Mouse (Mus musculus) limb, embryonic 15.5 days (tissue): ENCODE measurements at regions not wholly inside any gene's neighbourhood (a gene's known extent, or its start where the extent isn't known, plus 50 kb on each side); places are given as distances from the start of the nearest gene placed in this dataset.

Source experiments
- ATAC-seq: fragments of 200-750 bp; cut with Nextera tagmentation; 2 replicates; pipeline ENCODE4 v1.8.0; 2017; ENCODE audit warnings: low read depth, moderate TSS enrichment; ENCODE audit not compliant: insufficient number of reproducible peaks, low FRiP score, low TSS enrichment
- H3K27ac ChIP-seq: fragments of 300-500 bp; sonication (generic); 2 replicates; pipeline ENCODE4 v1.5.1; 2015; ENCODE audit warnings: moderate library complexity, mild to moderate bottlenecking, inconsistent platforms
- H3K27me3 ChIP-seq: fragments of 300-500 bp; sonication (generic); 2 replicates; pipeline ENCODE4 v1.6.1; 2015; ENCODE audit warnings: inconsistent platforms
- H3K36me3 ChIP-seq: fragments of 300-500 bp; sonication (generic); 2 replicates; pipeline ENCODE4 v1.6.1; 2015; ENCODE audit warnings: inconsistent platforms
- H3K4me1 ChIP-seq: fragments of 300-500 bp; sonication (generic); 2 replicates; pipeline ENCODE4 v1.6.1; 2015; ENCODE audit warnings: inconsistent platforms
- H3K4me2 ChIP-seq: fragments of 300-500 bp; sonication (generic); 2 replicates; pipeline ENCODE4 v1.6.1; 2015; ENCODE audit warnings: mild to moderate bottlenecking, inconsistent platforms
- H3K4me3 ChIP-seq: fragments of 300-500 bp; sonication (generic); 2 replicates; pipeline ENCODE4 v1.5.1; 2015; ENCODE audit warnings: mild to moderate bottlenecking, inconsistent platforms
- H3K9ac ChIP-seq: fragments of 300-500 bp; sonication (generic); 2 replicates; pipeline ENCODE4 v1.6.1; 2015; ENCODE audit warnings: inconsistent platforms
- H3K9me3 ChIP-seq: fragments of 300-500 bp; sonication (generic); 2 replicates; pipeline ENCODE4 v1.6.1; 2016; ENCODE audit warnings: inconsistent platforms
- WGBS: fragments of 180-500 bp; shearing (Covaris S2); methylation state at CpG from one replicate; pipeline ENCODE4 v1.1.7; 2015; 5-methylcytosine and 5-hydroxymethylcytosine counted together

DNA sequence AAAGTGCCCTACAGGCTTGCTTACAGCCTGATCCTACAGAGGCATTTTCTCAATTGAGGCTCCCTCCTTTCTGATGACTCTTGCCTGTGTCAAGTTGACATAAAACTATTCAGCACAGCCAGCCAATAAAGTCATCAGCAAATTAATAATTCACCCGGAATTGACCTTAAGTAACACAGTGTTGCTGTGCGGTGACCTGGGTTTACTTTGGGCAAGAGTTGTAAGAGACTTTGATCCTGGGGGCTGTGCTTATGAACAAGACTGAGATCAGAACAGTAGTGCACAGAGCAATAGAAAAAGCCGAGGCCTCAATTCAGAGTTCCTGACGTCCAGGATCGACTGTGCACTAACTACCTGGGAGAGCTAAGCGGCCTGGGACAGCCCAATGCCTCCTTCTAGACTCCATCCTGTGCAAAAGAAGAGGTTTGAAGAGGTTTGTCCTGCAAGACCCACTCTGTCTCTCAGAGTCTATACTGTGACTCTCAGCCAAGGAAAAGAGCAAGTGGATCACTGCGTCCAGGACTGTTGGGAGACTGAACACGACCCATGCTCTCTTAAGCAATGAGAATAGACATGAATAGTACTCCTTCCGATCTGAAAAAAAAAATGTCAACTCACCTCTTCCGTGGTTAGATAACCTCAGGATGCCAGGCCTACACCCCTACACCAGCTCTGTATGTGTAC, 208.7 kb upstream of the Cadm1 start:
- H3K27me3 ChIP-seq, result no peaks in the 10 kb centered on the region
- no peak overlapping the region for H3K9ac ChIP-seq
- no peak overlapping the region for H3K27ac ChIP-seq
- WGBS, result 83% methylated on average over 10 of the region's 10 CpGs
- H3K36me3 ChIP-seq, result no peaks in the 10 kb centered on the region
- no peak overlapping the region for H3K4me2 ChIP-seq
- no peak for ATAC-seq
- no peak overlapping the region for H3K4me3 ChIP-seq
- H3K9me3 ChIP-seq, result no peaks in the 10 kb centered on the region
- H3K4me1 ChIP-seq, result peaks cover 13% of the 10 kb centered on the region

DNA sequence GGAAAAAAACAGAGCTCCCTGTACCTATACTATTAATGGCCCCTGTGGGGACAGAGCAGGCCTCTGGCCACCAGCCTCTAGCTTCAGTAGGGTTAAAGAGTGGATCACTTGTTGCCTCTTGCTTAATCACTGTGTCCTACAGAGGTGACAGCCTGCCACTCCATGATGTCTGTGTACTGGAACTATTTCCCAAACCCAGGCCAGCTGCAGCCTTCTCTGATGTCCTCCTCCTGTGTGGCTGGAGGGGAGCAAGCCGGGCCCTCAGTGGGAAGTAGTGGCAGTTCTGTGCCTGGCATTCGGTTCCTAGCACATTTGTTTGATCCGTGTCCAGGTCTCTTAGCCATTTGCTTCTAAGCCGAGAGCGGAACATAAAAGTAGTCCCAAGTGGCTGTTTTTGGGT, 207.7 kb upstream of the Cadm1 start:
- no peak for ATAC-seq
- Histone ChIP-seq H3K9ac (no peak overlapping the region), H3K4me1 (peaks cover 13% of the 10 kb centered on the region), H3K4me2 (no peak overlapping the region), H3K4me3 (no peak overlapping the region), H3K9me3 (no peaks in the 10 kb centered on the region), H3K36me3 (no peaks in the 10 kb centered on the region), H3K27me3 (no peaks in the 10 kb centered on the region), H3K27ac (no peak overlapping the region)
- 52% methylated on average over 5 of the region's 5 CpGs for WGBS

DNA sequence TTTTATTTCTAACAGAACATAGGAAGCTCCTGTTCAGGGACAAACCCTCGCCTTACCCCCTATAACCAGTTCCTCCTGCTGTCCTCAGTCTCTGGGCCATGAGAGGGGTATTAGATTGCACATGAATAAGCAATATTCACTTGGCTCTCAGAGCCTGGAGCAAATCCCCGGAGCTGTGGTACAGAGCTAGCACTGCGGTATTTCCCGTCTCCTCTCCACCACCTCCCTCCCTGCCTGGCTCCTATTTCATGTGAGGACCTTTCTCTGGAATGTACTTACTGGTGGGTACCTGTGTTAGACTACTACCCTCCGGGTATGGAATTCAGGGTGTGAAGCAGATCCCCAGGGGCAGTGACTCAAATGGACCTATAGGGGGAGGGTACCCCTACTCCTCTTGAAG, 206.9 kb upstream of the Cadm1 start:
- no peak for ATAC-seq

DNA sequence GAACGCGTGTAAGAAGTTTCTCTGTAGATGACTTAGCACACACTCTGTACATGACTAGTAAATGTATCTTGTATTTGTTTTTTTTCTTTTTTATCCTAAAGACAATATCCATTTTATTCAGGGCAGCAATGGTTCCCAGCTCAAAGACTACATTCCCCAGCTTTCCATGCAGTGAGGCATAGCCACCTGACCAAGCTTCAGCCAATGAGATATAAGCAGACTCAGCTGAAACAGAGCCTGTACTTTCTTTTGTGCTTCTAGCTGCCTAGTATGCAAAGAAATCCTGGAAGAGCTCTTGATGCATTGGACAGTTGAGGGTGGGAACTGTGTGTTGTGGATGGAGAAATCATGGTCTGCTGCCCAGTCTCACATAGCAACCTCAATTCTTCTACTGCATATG, 202.4 kb upstream of the Cadm1 start:
- WGBS, result 100% methylated on average over 2 of the region's 2 CpGs

More for the DNA sequence above, 206.9 kb upstream of the Cadm1 start:
- H3K27ac ChIP-seq, result no peak overlapping the region
- no peaks in the 10 kb centered on the region for H3K27me3 ChIP-seq
- no peak overlapping the region for H3K4me3 ChIP-seq
- peaks cover 13% of the 10 kb centered on the region for H3K4me1 ChIP-seq
- WGBS, result 27% methylated on average over 5 of the region's 5 CpGs
- H3K36me3 ChIP-seq, result no peaks in the 10 kb centered on the region
- H3K9me3 ChIP-seq, result no peaks in the 10 kb centered on the region
- no peak overlapping the region for H3K9ac ChIP-seq
- no peak overlapping the region for H3K4me2 ChIP-seq

DNA sequence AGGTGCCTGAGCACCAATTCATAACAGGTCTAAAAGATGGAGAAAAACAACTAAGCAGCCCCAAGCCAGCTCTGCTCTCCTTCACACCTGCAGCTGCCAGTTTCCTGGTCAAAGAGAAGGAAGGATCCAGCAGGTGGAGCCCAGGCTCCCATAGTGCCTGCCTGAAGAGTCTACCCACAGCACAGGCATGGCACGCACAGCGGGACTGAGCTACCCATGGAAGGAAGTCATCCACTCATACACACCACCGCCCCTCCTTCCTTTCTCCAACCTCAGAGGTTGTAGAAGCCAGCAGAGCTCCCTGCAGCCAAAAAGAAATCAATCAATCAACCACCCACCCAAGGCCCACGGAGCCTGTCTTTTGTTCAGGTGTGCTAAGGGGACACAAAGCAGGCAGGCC, 197.0 kb upstream of the Cadm1 start:
- 51% methylated on average over 4 of the region's 4 CpGs for WGBS
- H3K27ac ChIP-seq, result no peak overlapping the region
- H3K9ac ChIP-seq, result no peak overlapping the region
- no peak overlapping the region for H3K4me3 ChIP-seq
- no peak overlapping the region for H3K4me2 ChIP-seq
- no peaks in the 10 kb centered on the region for H3K27me3 ChIP-seq
- no peaks in the 10 kb centered on the region for H3K36me3 ChIP-seq
- no peak for ATAC-seq
- H3K9me3 ChIP-seq, result no peaks in the 10 kb centered on the region
- no peaks in the 10 kb centered on the region for H3K4me1 ChIP-seq

More for the DNA sequence above, 202.4 kb upstream of the Cadm1 start:
- H3K9ac ChIP-seq, result no peak overlapping the region
- H3K4me2 ChIP-seq, result no peak overlapping the region
- H3K27ac ChIP-seq, result no peak overlapping the region
- no peak overlapping the region for H3K4me3 ChIP-seq
- ATAC-seq, result no peak
- H3K27me3 ChIP-seq, result no peaks in the 10 kb centered on the region
- H3K9me3 ChIP-seq, result no peaks in the 10 kb centered on the region
- H3K36me3 ChIP-seq, result no peaks in the 10 kb centered on the region
- peaks cover 8% of the 10 kb centered on the region for H3K4me1 ChIP-seq

DNA sequence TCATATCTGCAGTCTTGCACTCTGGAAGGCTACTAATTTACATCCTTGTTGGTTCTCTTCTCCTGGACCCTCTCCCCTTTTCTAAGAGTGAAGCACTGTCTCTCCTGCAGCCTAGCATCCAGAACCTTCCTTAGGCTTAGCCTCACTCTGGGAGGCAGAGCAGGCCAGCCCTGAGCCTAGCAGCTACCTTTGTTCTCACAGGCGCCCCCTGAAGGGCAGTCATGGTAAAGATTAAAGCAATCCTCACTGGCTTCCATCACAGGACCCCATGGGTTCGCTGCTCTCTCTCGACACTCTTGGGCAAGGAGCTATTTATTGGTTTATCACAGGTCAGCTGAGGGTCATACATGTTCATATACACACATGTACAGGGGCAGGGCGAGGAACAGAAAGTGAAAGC, 191.8 kb upstream of the Cadm1 start:
- 60% methylated on average over 4 of the region's 4 CpGs for WGBS
- Histone ChIP-seq H3K9me3 (no peaks in the 10 kb centered on the region), H3K27ac (no peak overlapping the region), H3K9ac (no peak overlapping the region), H3K4me2 (no peak overlapping the region), H3K4me3 (no peak overlapping the region), H3K4me1 (no peaks in the 10 kb centered on the region), H3K36me3 (no peaks in the 10 kb centered on the region), H3K27me3 (no peaks in the 10 kb centered on the region)
- ATAC-seq, result no peak

DNA sequence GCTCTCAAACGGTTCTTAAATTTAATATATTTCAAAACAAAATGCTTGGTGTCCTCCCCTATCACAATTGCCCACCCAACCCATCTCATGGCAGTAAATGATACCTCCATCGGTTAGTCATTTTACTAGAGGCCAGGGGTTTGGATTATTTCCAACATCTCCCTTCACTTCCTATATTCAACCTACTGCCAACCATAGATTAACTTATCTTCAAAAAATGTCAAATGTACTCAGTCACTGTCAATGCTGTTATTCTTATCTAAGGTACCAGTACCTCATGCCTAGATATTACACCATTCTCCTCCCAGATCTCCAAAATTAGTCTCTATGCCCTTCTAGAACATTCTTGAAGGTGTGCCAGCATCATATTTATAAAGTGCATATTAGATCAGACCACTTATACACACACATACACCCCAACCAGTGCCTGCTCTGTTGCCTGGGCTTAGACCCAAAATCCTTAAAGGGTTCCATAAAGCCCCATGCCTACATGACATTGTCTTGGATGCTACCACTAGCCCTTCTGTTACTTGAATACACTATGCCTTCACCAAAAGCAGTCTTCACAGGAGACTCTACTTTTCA, 183.4 kb upstream of the Cadm1 start:
- WGBS, result 67% methylated on average over 2 of the region's 2 CpGs
- no peak overlapping the region for H3K9ac ChIP-seq
- H3K36me3 ChIP-seq, result no peaks in the 10 kb centered on the region
- H3K27me3 ChIP-seq, result no peaks in the 10 kb centered on the region
- no peak for ATAC-seq
- no peaks in the 10 kb centered on the region for H3K9me3 ChIP-seq
- no peak overlapping the region for H3K4me2 ChIP-seq
- H3K4me1 ChIP-seq, result no peaks in the 10 kb centered on the region
- H3K4me3 ChIP-seq, result no peak overlapping the region
- no peak overlapping the region for H3K27ac ChIP-seq

DNA sequence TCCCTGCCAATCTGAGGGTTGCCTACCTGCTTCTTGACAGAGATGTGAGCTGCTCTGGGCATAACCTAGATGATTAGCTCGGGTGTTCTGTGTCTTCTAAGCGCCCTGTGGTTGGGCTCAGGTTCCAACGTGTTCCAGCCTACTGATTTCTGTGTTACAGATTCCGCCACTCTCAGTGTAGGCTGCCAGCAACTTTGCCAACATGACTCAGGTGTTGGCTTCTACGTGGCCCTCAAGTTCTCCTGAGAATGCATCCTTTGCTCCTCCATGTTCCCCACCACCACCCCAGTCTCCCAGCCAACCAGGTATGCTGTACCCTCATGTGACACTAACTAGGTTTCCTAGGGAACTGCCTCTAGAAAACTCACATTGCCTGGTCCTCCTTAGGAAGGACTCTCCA, 179.7 kb upstream of the Cadm1 start:
- ATAC-seq, result no peak
- Histone ChIP-seq H3K9ac (no peak overlapping the region), H3K36me3 (no peaks in the 10 kb centered on the region), H3K9me3 (no peaks in the 10 kb centered on the region), H3K4me3 (no peak overlapping the region), H3K27ac (no peak overlapping the region), H3K27me3 (no peaks in the 10 kb centered on the region; the same call in 1 of the 2 replicates), H3K4me2 (no peak overlapping the region), H3K4me1 (peaks cover 8% of the 10 kb centered on the region)
- 68% methylated on average over 5 of the region's 5 CpGs for WGBS

DNA sequence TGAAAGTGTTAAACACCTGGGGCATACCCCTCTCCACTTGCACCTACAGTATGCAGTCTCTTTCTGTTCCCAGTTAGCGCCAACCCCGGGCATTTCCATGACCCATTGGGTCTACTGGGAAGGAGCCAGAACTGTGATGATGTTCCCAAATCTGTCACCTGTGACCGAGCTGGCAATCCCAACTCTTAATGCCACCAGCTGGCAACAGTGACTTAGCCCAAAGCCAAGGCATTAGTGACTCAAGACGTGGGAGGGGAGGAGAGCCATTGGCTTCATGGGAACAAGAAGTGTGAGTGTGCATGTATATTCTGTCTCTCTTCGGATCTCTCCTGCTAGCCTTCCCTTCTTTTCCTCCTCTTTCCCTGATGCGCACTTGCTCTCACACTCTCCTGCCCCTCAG, 178.9 kb upstream of the Cadm1 start:
- no peaks in the 10 kb centered on the region for H3K9me3 ChIP-seq
- H3K9ac ChIP-seq, result no peak overlapping the region
- H3K36me3 ChIP-seq, result no peaks in the 10 kb centered on the region
- ATAC-seq, result no peak
- H3K4me1 ChIP-seq, result peaks cover 8% of the 10 kb centered on the region
- no peak overlapping the region for H3K4me2 ChIP-seq
- WGBS, result 74% methylated on average over 6 of the region's 6 CpGs
- no peak overlapping the region for H3K4me3 ChIP-seq
- H3K27me3 ChIP-seq, result no peaks in the 10 kb centered on the region; the same call in 1 of the 2 replicates
- no peak overlapping the region for H3K27ac ChIP-seq

DNA sequence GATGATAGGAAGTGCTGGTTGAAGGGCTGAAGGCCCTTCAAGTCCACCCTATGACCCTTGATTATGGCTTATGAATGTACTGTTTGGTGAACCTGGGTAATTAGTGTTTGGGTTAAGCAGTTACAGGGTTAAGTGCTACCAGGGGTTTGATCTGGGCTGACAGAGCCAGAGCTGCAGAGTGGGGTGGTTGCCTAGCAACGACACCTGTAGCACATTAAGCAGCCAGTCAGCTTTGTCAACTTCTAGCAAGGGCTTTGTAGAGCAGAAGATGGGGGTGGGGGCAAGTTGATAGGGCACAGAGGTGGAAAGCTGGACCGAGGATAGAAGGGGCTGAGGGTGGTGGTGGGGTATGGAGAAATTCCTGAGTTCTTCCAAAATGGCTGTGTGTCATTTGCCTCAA, 177.0 kb upstream of the Cadm1 start:
- H3K27me3 ChIP-seq, result no peaks in the 10 kb centered on the region; the same call in 1 of the 2 replicates
- WGBS, result 2% methylated on average over 2 of the region's 2 CpGs
- no peak for ATAC-seq
- no peak overlapping the region for H3K27ac ChIP-seq
- no peak overlapping the region for H3K4me3 ChIP-seq
- no peaks in the 10 kb centered on the region for H3K36me3 ChIP-seq
- no peaks in the 10 kb centered on the region for H3K9me3 ChIP-seq
- peaks cover 13% of the 10 kb centered on the region for H3K4me1 ChIP-seq
- no peak overlapping the region for H3K9ac ChIP-seq
- H3K4me2 ChIP-seq, result no peak overlapping the region

DNA sequence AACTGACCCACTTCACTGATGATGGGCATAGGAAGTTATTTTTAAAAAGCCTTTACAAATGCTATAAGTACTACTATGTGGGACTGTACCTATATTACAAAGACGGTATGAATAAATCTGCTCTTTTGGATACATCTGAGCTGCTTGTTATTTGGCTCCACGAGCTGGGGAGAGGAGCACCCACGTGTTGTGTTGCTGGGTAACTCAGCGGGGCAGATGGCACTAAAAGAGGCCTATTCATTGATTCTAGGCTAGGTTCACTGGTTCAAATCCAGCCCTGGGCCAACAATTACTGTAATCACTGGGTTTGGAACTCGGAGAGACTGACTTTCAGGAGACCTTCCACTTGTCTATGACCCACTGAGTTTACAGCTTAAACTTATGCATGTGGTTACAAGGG, 176.0 kb upstream of the Cadm1 start:
- Histone ChIP-seq H3K4me1 (peaks cover 21% of the 10 kb centered on the region), H3K9me3 (no peaks in the 10 kb centered on the region), H3K36me3 (no peaks in the 10 kb centered on the region), H3K27ac (no peak overlapping the region), H3K27me3 (no peaks in the 10 kb centered on the region; the same call in 1 of the 2 replicates), H3K4me3 (no peak overlapping the region), H3K4me2 (no peak overlapping the region), H3K9ac (no peak overlapping the region)
- ATAC-seq, result no peak
- WGBS, result 68% methylated on average over 5 of the region's 5 CpGs

DNA sequence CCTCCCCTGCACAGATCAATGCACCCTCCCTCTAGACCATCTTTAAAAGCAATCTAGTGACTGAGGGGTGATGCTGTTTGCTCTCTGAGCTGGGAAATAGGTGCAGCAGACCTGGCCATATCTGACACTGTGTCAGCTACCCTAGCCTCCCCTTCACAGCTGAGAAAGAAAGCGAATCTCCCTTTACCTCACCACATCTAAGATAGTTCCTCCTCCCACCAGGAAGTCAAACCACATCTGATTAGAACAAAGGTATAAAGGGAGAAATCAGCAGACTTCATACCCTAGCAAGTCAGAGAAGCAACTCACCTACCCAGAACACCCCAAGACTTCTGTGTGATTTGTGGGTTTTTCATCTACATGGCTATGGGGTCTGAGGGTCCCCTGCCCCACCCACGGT, 175.6 kb upstream of the Cadm1 start:
- WGBS, result 84% methylated on average over 2 of the region's 2 CpGs
- Histone ChIP-seq H3K27ac (no peak overlapping the region), H3K9ac (no peak overlapping the region), H3K4me2 (no peak overlapping the region), H3K9me3 (no peaks in the 10 kb centered on the region), H3K27me3 (peaks cover 2% of the 10 kb centered on the region; the same call in 1 of the 2 replicates), H3K4me3 (no peak overlapping the region), H3K4me1 (peaks cover 21% of the 10 kb centered on the region), H3K36me3 (no peaks in the 10 kb centered on the region)
- ATAC-seq, result no peak
